Mouse (Mus musculus): Measurements from ENCODE around the gene Eml6. TPM values are rescaled to one million over a fixed set of nuclear protein-coding genes. Genes with fewer than 3 reads are reported as not detected.
"Not testable (repeated sequence)": the region's sequence is repeated elsewhere in the genome, so short reads cannot be mapped to it uniquely, and the experiment has no call there.

The Eml6 gene
- total RNA-seq, 2 experiments from 2014 or later, result 0.64 to 0.67 TPM

- DNase-seq, result no peak
- Histone ChIP-seq H3K27ac (peak overlapping the region; percentile 64), H3K4me3 (no peak overlapping the region)
- intact Hi-C loops (cut with DNase I), result loop anchor here (5.0 kb wide), 1 partner anchor 42 kb away; no protein-coding TSS in a partner anchor
- TF ChIP-seq CTCF (IDR thresholded peaks at IDR 0.05), result no peak
Measured at GRCm38 (mm10) chr11:29774760-29775159, 251.1 kb downstream of the Eml6 start.

GRCm38 (mm10) chr11:29774296-29774695 lies 251.5 kb downstream of the Eml6 start:
- TF ChIP-seq CTCF (IDR thresholded peaks at IDR 0.05), result no peak
- Histone ChIP-seq H3K27ac (peak overlapping the region; percentile 64), H3K4me3 (no peak overlapping the region)
- intact Hi-C loops (cut with DNase I), result loop anchor here (5.0 kb wide), 1 partner anchor 42 kb away; no protein-coding TSS in a partner anchor
- peak; percentile 34 for DNase-seq

- no peak for TF ChIP-seq CTCF (IDR thresholded peaks at IDR 0.05)
- no peak for DNase-seq
- intact Hi-C loops (cut with DNase I), result loop anchor here (5.0 kb wide), 1 partner anchor 40 kb away; no protein-coding TSS in a partner anchor
- Histone ChIP-seq H3K27ac (no peak overlapping the region), H3K4me3 (no peak overlapping the region)
Measured at GRCm38 (mm10) chr11:29772279-29772678, 253.6 kb downstream of the Eml6 start.

GRCm38 (mm10) chr11:29770666-29771400 lies 255.0 kb downstream of the Eml6 start:
- intact Hi-C loops (cut with DNase I), result loop anchor here (5.0 kb wide), 1 partner anchor 39 kb away; no protein-coding TSS in a partner anchor
- DNase-seq, result no peak
- H3K27ac ChIP-seq, result no peak overlapping the region
- no peak for TF ChIP-seq CTCF (IDR thresholded peaks at IDR 0.05)
- H3K4me3 ChIP-seq, result no peak overlapping the region

GRCm38 (mm10) chr11:29768523-29768922 lies 257.3 kb downstream of the Eml6 start:
- intact Hi-C loops (cut with DNase I), result no loop called here
- H3K4me3 ChIP-seq, result no peak overlapping the region
- TF ChIP-seq CTCF (IDR thresholded peaks at IDR 0.05), result no peak
- DNase-seq, result no peak
- H3K27ac ChIP-seq, result no peak overlapping the region

- intact Hi-C loops (cut with DNase I), result no loop called here
- H3K4me3 ChIP-seq, result no peak overlapping the region
- TF ChIP-seq CTCF (IDR thresholded peaks at IDR 0.05), result no peak
- no peak for DNase-seq
- H3K27ac ChIP-seq, result no peak overlapping the region
Measured at GRCm38 (mm10) chr11:29766313-29766982, 259.4 kb downstream of the Eml6 start.

GRCm38 (mm10) chr11:29765063-29765462 lies 260.8 kb downstream of the Eml6 start:
- no peak overlapping the region for H3K27ac ChIP-seq
- intact Hi-C loops (cut with DNase I), result no loop called here

GRCm38 (mm10) chr11:29762768-29763167 lies 263.1 kb downstream of the Eml6 start:
- Histone ChIP-seq H3K4me3 (no peak overlapping the region), H3K27ac (no peak overlapping the region)
- TF ChIP-seq CTCF (IDR thresholded peaks at IDR 0.05), result no peak
- DNase-seq, result no peak
- intact Hi-C loops (cut with DNase I), result no loop called here

More at GRCm38 (mm10) chr11:29765063-29765462, 260.8 kb downstream of the Eml6 start:
- H3K4me3 ChIP-seq, result no peak overlapping the region
- TF ChIP-seq CTCF (IDR thresholded peaks at IDR 0.05), result no peak
- no peak for DNase-seq

DNA sequence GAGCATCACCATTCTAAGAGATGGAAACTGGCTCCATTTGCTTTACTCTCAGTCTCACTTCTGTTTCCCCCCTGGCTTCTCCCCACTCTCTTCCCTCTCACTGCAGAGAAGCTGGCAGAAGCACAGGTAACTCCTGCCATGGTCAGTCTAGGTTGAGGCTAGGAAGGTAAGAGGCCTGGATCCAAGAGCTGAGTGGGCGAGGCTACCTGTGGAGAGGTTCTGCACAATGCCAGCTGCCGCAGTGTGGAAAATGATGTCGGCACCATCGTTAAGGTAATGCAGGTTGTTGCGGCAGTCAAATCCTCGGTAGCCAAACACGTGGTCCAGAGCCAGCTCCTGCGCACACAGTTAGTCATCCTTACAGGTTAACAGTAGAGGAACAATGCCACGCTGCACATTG lies 264.4 kb downstream of the Eml6 start:
- TF ChIP-seq CTCF (IDR thresholded peaks at IDR 0.05), result no peak
- no peak for DNase-seq
- Histone ChIP-seq H3K4me3 (no peak overlapping the region), H3K27ac (no peak overlapping the region)
- intact Hi-C loops (cut with DNase I), result no loop called here

DNA sequence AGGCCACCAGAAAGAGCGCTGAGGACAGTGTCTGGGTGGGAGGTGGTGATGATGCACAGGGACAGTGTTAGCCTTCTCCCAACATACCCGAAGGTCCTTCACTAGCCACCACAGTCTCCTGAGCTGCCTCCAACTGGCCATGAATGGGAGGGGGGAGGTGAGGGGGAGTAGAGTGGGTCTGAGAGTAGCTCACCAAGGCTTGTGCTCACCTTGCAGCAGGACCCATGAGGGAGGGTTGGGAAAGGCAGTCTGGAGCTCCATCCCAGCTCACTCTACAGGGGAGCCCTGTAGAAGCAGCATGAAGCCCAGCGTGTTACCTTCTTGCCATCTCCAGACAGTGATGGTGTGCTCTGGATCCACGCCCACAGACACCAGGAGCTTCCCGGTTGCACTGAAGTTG lies 267.2 kb downstream of the Eml6 start:
- no peak for DNase-seq
- Histone ChIP-seq H3K4me3 (no peak overlapping the region), H3K27ac (no peak overlapping the region)
- intact Hi-C loops (cut with DNase I), result no loop called here
- no peak for TF ChIP-seq CTCF (IDR thresholded peaks at IDR 0.05)

DNA sequence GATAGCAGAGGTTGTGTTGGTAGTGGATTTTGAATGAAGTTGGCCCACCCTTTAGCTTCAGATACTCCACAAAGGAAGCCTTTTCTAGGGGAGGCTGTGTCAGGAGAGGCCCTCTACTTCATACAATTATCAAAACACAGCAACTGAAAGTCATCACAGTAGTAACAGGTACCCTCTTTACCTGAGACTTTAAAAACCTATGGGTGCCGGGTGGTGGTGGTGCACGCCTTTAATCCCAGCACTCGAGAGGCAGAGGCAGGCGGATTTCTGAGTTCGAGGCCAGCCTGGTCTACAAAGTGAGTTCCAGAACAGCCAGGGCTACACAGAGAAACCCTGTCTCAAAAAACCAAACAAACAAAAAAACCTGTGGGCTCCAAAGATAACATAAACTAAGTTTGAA lies 269.8 kb downstream of the Eml6 start:
- intact Hi-C loops (cut with DNase I); H3K27ac ChIP-seq; DNase-seq; H3K4me3 ChIP-seq: not testable (repeated sequence)

- Histone ChIP-seq H3K4me3 (no peak overlapping the region), H3K27ac (no peak overlapping the region)
- DNase-seq, result no peak
- intact Hi-C loops (cut with DNase I), result no loop called here
- TF ChIP-seq CTCF (IDR thresholded peaks at IDR 0.05), result no peak
Measured at GRCm38 (mm10) chr11:29751648-29752611, 273.9 kb downstream of the Eml6 start.
